Mouse (Mus musculus) testis, adult 2 months (tissue): ENCODE measurements around the gene Taf10.

Source experiments
- CTCF ChIP-seq: fragments of 200-500 bp; IDR thresholded peaks from 2 replicates; pipeline ENCODE4 v1.5.1; 2012; ENCODE audit warnings: low read depth, mild to moderate bottlenecking, inconsistent platforms, low read length, moderate library complexity; ENCODE audit not compliant: control insufficient read depth, insufficient read depth, insufficient replicate concordance
- POLR2A ChIP-seq: fragments of 200-500 bp; IDR thresholded peaks from 2 replicates; pipeline ENCODE4 v1.6.1; 2012; ENCODE audit warnings: low read depth, mild to moderate bottlenecking, inconsistent platforms, low read length, moderate library complexity; ENCODE audit not compliant: control insufficient read depth

GRCm38 (mm10) chr7:105769959-105770358 lies 25.8 kb upstream of the Taf10 start:
- TF ChIP-seq POLR2A (no peak), CTCF (no peak)
